Comparison of ENCODE assay signal across 17 mouse cellular contexts in the genomic region with DNA sequence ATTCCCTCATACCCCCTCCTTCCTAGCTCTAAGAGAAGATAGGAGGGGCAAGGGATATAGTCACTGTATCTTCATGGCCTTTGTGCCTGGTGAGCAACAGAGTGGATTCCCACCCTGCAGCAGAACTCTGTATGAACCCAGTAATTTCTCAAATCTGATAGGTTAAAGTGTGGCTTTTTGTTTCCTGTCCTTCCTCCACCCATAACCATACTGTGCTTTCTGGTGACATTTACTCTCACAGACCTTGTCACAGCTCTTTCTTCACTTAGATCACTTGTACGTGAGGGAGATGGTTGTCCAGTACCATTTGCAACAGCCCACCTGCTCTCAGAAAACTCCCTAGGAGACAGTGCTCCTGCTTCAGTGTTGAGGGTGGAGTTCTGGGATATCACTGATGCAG. TPM values are rescaled to one million over a fixed set of nuclear protein-coding genes. Genes with fewer than 3 reads are reported as not detected.
A peak's percentile ranks its signal among the peaks of the same experiment; 100 is the strongest.
DNase-seq lines count a peak whose midpoint lies in the region; ATAC-seq lines count a peak whose summit lies in the region.
"Had no signal": no experiment of that assay in that cellular context is flagged by ENCODE, and none has a peak within 500 bp of the region (broad histone marks: within the 10 kb centered on the region; RNA-seq: fewer than 3 reads in every experiment).

No protein-coding gene starts in this region.

- ATAC-seq in CD4-positive, CD25-positive, alpha-beta regulatory T cell, adult 4 months, result peak; percentile 80
- ATAC-seq in granulocyte monocyte progenitor cell, adult 5-6 weeks (replicated peaks; ENCODE audit: poor library complexity, severe bottlenecking), result peak; percentile 12; the same call in 1 of the 2 replicates
- ATAC-seq in monocyte, adult 5-6 weeks (replicated peaks; ENCODE audit: insufficient number of reproducible peaks, low FRiP score, low TSS enrichment, poor library complexity, severe bottlenecking), result 0 out of 2 replicates have a peak, but pooled peaks have one; percentile 31
- ATAC-seq: hindbrain, postnatal 0 days; intestine, postnatal 0 days had no signal

- DNase-seq in CD4-positive helper T cell, adult 2 months (ENCODE audit: low read depth, low spot score), result peak; percentile 42
- DNase-seq in right cerebral cortex, adult 2 months (ENCODE audit: low spot score in 2 of 2), result no peak
- DNase-seq in layer of hippocampus, adult 9-10 months (ENCODE audit: low spot score), result no peak
- DNase-seq in embryo, embryonic 10.5 days (ENCODE audit: low spot score), result no peak
- DNase-seq in Muller cell, postnatal 12 days (ENCODE audit: inconsistent ontology term), result no peak
- DNase-seq: adrenal gland, postnatal 14 days; cerebellum, adult 11-12 months; cerebellum, adult 9-11 months; gastrocnemius, postnatal 10 days; heart, postnatal 36 days; kidney, postnatal 25 days; right cerebral cortex, postnatal 14 days had no signal

RNA-seq across cellular contexts. Expression of gene Glmn, which starts 52.7 kb away (rescaled TPM):
- polyA plus RNA-seq in CD4-positive, CD25-positive, alpha-beta regulatory T cell, adult 4 months (2017; shearing (Covaris generic)), result 10 to 100 TPM; 28.2 to 36.6 TPM
- 12.3 and 18.0 TPM in 2 replicates for total RNA-seq in granulocyte monocyte progenitor cell, adult 5-6 weeks (2014; fragmentation: Nextera tagmentation)
- total RNA-seq in granulocyte monocyte progenitor cell, adult 5-6 weeks (2017), result 9.8 and 16.9 TPM in 2 replicates
- 1.2 to 11.4 TPM (median 10.2 TPM) in 3 replicates for total RNA-seq in monocyte, adult 5-6 weeks (2017)

RNA-seq across cellular contexts. Expression of gene Rpap2, which starts 53.3 kb away (rescaled TPM):
- 10 to 100 TPM; 37.7 to 52.2 TPM for polyA plus RNA-seq in CD4-positive, CD25-positive, alpha-beta regulatory T cell, adult 4 months (2017; shearing (Covaris generic))
- total RNA-seq in granulocyte monocyte progenitor cell, adult 5-6 weeks (2014; fragmentation: Nextera tagmentation), result 10.9 and 19.5 TPM in 2 replicates
- 24.4 and 26.8 TPM in 2 replicates for total RNA-seq in granulocyte monocyte progenitor cell, adult 5-6 weeks (2017)
- total RNA-seq in monocyte, adult 5-6 weeks (2017), result 13.2 to 30.6 TPM (median 14.8 TPM) in 3 replicates

Comparison
In these comparisons a context has a peak if more than half of its experiments do, and no peak if none do; other contexts are left out.
1. ATAC-seq: peak in every context shown above with its lines; median percentile 80 in CD4-positive, CD25-positive, alpha-beta regulatory T cell, adult 4 months; 31 in monocyte, adult 5-6 weeks; 12 in granulocyte monocyte progenitor cell, adult 5-6 weeks.